Mouse (Mus musculus) cerebellum, adult 18-20 months (tissue): ENCODE results near the gene Cideb.

Source experiments
- DNase-seq, 2 experiments: peaks; one replicate each; pipeline ENCODE4 v3.0.0; 2021

Gene Cideb

DNA sequence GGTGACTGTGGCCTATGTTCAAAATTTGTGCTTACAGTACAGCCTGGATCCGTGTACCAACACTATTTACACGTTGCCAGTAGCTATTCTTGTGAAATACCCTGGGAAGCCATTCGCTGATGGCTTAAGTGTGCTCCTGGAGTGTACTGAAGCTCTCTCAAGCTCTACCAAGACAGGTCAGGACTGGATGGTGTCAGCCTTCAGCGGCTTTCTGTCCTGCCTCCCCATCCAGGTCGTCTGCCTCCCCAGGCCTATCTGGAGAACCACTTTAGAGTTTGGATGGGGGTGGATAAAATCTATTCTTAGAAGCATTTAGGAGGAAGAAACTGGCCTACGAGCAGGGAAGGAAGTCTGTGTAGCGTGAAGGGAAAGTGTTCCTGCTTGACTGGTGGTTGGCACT lies 4.9 kb upstream of the Cideb start:
- no peak for DNase-seq

DNA sequence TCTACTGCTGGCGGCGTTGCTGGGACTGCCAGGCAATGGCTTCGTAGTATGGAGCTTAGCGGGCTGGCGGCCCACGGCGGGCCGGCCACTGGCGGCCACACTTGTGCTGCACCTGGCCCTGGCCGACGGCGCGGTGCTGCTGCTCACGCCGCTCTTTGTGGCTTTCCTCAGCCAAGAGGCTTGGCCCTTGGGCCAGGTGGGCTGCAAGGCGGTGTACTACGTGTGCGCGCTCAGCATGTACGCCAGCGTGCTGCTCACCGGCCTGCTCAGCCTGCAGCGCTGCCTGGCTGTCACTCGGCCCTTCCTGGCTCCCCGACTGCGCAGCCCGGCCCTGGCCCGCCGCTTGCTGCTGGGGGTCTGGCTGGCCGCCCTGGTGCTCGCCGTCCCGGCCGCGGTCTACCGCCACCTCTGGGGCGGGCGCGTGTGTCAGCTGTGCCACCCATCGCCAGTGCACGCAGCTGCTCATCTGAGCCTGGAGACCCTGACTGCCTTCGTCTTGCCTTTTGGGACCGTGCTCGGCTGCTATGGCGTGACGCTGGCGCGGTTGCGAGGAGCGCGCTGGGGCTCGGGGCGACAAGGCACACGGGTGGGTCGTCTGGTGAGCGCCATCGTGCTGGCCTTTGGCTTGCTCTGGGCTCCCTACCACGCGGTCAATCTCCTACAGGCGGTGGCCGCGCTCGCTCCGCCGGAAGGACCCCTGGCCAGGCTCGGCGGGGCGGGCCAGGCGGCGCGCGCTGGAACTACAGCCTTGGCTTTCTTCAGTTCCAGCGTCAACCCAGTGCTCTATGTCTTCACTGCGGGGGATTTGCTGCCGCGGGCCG lies 4.0 kb upstream of the Cideb start:
- DNase-seq = peak; percentile 39 to 58

DNA sequence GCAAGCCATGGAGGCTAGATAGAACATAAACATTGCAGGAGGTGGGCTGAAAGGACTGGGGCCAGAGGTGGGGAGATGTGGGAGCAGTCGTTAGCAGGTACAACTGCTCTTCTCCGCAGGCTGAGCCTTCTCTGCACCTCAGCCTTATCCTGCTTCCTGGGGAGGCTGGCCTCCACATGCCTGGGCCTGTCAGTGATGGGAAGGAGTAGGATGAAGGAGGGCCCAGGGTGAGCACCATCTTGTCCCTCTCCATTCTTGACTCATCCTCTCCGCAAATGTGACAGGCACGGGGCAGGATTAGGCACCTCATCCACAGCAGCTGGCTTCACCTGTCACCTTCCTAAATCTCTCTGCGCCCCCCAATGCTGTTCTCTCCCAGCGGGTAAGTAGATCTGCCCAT lies 2.9 kb upstream of the Cideb start, which contains the start of gene Ltb4r2:
Gene Ltb4r2, plus strand, starts transcription at position 266 of the 400 bp plus-strand sequence.
- DNase-seq = no peak

- peak; percentile 88 to 89 for DNase-seq
These were observed 1.9 kb upstream of the Cideb start for GRCm38 (mm10) chr14:55760156-55760555.

DNA sequence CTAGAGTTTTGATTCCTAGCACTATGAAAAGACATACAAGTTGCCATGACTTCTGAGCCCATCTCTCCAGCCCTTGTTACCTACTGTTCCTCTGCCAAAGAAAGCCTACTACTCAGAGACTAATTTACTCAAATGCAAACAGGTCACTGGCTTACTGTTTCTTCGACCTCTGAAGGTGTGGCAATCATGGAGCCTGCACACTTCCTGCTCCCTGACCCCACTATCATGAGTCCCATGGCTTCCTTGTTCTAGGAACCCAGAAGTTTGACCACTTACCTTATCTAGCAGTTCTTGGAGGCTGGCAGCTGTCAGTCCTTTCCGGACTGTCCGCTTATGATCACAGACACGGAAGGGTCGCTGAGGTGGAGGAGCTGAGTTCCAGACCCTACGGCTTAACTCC lies 692 bp downstream of the Cideb start:
- no peak for DNase-seq

DNA sequence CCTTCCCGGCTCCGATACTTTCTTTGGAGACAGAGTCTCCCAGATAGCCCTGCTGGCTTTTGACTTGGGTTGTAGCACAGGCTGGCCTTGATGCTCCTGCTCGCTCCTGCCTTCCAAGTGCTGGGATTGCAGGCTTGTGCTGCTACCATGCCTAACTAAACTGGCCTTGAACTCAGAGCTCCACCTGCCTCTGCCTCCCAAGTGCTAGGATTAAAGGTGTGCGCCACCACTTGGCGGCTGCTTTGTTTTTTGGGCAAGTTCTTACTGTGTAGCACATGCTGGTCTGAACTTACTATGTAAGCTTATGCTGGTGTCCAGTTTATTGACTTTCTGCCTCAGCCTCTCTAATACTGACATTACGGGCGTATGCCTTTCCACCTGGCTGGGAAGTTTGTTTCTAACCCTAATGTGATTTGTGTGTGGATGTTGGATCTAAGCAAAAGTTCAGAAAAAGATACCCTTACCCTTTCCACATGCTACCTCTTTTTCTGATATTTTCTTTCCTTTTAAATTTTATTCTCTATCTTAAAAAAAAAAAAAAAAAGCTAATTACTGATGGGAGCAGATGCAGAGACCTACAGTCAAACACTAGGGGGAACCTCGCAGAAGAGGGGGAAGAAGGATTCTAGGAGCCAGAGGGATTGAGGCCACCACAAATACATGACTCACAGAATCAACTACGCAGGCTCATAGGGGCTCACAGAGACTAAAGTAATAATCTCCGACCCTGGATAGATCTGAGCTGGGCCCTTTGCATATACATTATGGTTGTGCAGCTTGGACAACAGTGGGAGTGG lies 11.0 kb downstream of the Cideb start:
- no peak for DNase-seq

DNA sequence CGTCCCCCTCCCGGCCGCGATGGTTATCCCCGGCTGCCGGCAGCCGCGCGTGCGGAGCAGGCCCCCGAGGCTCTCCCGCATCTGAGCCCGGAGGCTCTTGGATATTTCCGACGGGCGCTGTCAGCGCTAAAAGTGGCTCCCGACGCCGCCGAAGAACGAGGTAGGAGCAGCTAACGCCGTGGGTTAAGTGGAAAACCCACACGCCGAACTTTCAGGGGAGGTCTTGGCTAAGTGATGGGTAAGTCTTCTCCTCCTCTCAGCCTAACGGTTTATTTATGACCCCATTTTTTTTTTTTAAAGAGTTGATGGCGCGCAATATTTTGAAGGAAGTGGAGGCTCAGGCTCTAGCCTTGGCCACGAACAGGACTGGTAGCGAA lies 12.4 kb downstream of the Cideb start:
- DNase-seq = no peak

DNA sequence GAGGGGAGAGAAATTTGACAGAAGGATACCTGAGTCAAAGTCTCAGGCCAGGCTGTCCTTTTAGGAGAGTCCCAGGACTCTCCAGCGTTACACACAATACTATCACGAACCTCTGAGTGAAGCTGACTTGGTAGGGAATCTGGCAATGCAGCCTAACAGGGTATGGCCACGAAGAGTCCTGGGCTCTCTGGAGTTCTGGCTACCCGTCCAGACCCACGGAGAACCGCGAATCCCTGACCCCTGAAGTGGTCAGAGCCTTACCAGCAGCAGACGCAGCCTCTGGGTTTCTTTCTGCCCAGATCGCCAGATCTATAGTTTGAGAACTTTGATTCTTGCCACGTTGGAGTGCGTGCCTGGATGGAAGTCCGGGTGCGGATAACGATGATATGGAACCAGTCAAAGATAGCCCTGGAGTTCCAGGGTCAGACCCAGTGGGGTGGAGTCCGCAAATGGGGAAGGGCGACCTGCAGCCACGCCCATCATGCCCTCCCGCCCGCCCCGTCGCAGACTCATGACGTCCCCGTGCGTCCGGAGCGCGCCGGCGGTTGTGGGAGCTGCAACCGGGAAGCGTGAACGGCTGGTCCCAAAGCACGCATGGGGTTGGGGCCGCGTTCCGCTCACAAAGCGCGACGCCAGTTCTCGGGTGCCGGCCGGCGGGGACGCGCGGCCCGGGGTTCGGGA lies 12.9 kb downstream of the Cideb start, which contains the start of the genes Dhrs1 and Nop9:
Gene Dhrs1, minus strand, starts transcription at position 511 of the 681 bp plus-strand sequence.
Gene Nop9, plus strand, starts transcription at position 514 of the 681 bp plus-strand sequence.
- peak; percentile 84 to 89 for DNase-seq

- peak; percentile 82 to 89 for DNase-seq
These were observed 14.5 kb downstream of the Cideb start for GRCm38 (mm10) chr14:55743711-55744110.

- DNase-seq = no peak
These were observed 21.1 kb downstream of the Cideb start for GRCm38 (mm10) chr14:55737086-55737687.

GRCm38 (mm10) chr14:55735758-55736157 lies 22.5 kb downstream of the Cideb start:
- DNase-seq = no peak

DNA sequence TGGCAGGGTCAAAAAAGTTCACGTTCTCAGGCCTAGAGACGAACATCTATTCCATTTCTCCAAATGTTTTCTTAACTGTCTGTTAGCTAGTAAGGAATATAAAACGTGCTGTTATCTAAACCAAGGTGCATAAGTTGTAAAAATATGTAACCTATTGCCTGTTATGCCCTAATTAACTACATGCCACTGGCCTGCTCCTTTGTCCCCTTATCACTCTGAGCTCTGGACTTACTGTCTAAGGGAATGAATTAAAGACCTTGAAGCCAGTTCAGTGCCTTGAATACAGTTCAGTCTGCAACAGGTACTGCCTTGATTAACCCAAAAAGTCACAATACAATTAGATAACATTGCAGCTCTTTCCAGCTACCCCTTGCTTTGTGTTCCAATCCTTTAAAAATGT lies 22.9 kb downstream of the Cideb start:
- no peak for DNase-seq

- DNase-seq = no peak
These were observed 23.4 kb downstream of the Cideb start for GRCm38 (mm10) chr14:55734869-55735268.

GRCm38 (mm10) chr14:55733889-55734288 lies 24.4 kb downstream of the Cideb start:
- no peak for DNase-seq

GRCm38 (mm10) chr14:55730531-55731032 lies 27.7 kb downstream of the Cideb start:
- DNase-seq = no peak

DNA sequence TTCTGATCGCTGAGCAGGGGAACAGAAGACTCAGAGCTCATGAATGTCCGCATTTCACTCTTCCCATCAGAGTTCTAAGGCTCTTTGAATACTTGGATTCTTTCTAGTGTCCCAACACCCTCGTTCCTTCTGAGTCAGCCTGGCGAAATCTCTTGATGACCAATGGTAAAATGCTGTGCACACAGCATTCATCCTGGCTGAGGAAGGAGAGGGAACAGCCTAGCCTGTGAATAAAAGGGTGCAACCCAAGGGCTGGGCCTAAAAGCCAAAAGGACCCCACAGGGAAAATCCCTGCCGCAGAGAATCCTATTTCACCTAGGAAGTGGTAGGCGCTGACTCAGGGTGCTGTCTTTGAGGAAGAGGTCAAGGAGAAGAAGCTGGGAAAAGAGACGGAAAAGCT lies 28.1 kb downstream of the Cideb start:
- DNase-seq = no peak

DNA sequence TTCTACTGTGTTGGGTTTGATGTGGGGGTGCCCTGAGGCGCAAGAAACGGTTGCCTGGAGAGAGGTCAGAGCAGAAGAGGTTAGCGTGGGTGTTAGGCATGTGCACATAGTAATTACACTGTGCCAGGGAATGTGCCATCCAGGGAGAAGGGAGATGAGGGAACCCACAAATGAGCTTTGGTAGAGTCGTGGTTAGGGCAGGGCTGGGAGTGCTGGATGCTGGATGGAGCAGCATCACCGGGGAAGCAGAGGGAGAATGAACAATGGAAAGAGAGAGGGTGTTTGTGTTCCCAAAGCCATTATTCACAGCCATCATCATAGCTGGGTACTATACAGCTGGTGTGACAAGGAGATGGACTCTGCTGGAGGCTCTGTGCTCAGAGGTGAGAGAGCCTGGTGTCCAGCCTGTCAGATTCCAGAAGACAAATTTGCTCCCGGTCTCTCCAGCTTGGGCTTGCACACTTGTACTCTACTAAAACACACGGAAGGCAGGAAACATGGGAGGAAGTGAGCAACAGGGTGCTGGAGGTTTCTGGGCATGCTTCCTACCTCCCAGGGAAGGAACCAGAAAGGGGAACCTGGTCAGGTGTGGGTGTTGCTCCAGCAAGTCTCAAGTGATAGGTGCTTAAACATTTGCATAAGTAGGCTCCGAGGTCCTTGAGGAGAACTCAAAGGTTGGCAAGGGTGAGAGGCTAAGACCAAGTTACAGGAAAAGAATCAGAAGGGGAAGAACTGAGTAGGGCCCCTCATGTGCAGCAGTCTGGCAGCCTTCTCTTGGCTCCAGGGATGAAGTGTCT lies 30.2 kb downstream of the Cideb start:
- no peak for DNase-seq

- no peak for DNase-seq
These were observed 32.0 kb downstream of the Cideb start for GRCm38 (mm10) chr14:55726261-55726660.

- DNase-seq = no peak
These were observed 33.8 kb downstream of the Cideb start for GRCm38 (mm10) chr14:55724411-55724871.

DNA sequence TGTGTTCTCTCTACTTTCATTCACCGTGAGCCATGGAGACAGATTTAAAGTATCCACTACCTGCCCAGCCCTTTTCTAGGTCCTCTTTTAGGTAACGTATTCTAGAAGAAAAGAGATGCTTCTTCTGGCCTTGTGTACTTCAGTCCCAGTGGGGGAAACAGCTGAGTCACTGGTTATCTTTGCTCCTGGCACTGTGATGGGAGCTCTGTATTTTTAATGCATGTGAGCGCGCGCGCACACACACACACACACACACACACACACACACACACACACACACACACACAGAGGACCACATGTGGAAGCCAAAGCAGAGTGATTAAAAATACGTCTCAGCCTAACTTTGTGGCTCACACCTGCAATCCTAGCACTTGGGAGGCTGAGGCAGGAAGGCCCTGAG lies 34.8 kb downstream of the Cideb start:
- DNase-seq = no peak

GRCm38 (mm10) chr14:55722438-55722945 lies 35.8 kb downstream of the Cideb start:
- peak in 1 of 2 experiments; percentile 14 for DNase-seq
